Mouse (Mus musculus): ENCODE measurements around the gene Sun1.

- TF ChIP-seq POLR2A (IDR thresholded peaks at IDR 0.05; ENCODE audit: control insufficient read depth in 1 of 2, insufficient read depth in 1 of 2, low read depth in 1 of 2, low read length in 2 of 2, poor library complexity in 1 of 2) (no peak), MAFK (IDR thresholded peaks at IDR 0.05; ENCODE audit: borderline replicate concordance, low read depth, low read length) (no peak)
These were observed 93.7 kb downstream of the Sun1 start for GRCm38 (mm10) chr5:139294089-139294488.

Data from MEL (cell line).